Mouse (Mus musculus) thymus, adult 2 months (tissue): ENCODE data around the gene Gm49322.

Experiments used
- CTCF ChIP-seq: fragments of 200-500 bp; IDR thresholded peaks from 2 replicates; pipeline ENCODE4 v1.5.1; 2012; ENCODE audit warnings: mild to moderate bottlenecking, control low read depth, low read length, moderate library complexity, borderline replicate concordance; ENCODE audit not compliant: control insufficient read depth, poor library complexity, insufficient read depth; ENCODE audit errors: extremely low read depth
- POLR2A ChIP-seq: fragments of 200-500 bp; IDR thresholded peaks from 2 replicates; pipeline ENCODE4 v1.6.1; 2012; ENCODE audit warnings: mild to moderate bottlenecking, low read length, control low read depth, moderate library complexity; ENCODE audit not compliant: control insufficient read depth, poor library complexity, insufficient read depth; ENCODE audit errors: extremely low read depth

- no peak for TF ChIP-seq CTCF
- TF ChIP-seq POLR2A, result no peak
These were observed 15.8 kb downstream of the Gm49322 start for GRCm38 (mm10) chr10:80621690-80621939.
